Mouse (Mus musculus): Measurements from ENCODE around the gene Kirrel. TPM values are rescaled to one million over a fixed set of nuclear protein-coding genes. Genes with fewer than 3 reads are reported as not detected.

The Kirrel gene
- 12.0 and 13.4 TPM in 2 replicates for polyA plus RNA-seq (2014; fragmentation: Nextera tagmentation; extraction: Ambion mirVana)

- Histone ChIP-seq H3K4me2 (ENCODE audit: low read depth, low read length) (peak within 1 kb of the TSS; percentile 86), H3K9ac (replicated peaks; ENCODE audit: low read length) (peak within 1 kb of the TSS; percentile 89), H3K27ac (replicated peaks; ENCODE audit: low read depth, low read length) (peak within 1 kb of the TSS; percentile 80), H3K27me3 (ENCODE audit: control insufficient read depth, insufficient read depth, low read length) (no peaks in the 10 kb centered on the region), H3K4me1 (ENCODE audit: control insufficient read depth, insufficient read depth, low read length) (peaks cover 9% of the 10 kb centered on the region), H3K9me3 (replicated peaks; ENCODE audit: control insufficient read depth, low read length) (no peaks in the 10 kb centered on the region), H3K4me3 (ENCODE audit: low read depth, low read length) (peak within 1 kb of the TSS; percentile 59), H3K36me3 (replicated peaks; ENCODE audit: control insufficient read depth, insufficient read depth, low read depth, low read length) (no peaks in the 10 kb centered on the region)
- ATAC-seq (replicated peaks; ENCODE audit: insufficient number of reproducible peaks, low FRiP score, low TSS enrichment, low read depth) (peak; percentile 87), DNase-seq (ENCODE audit: low spot score) (peak; percentile 92)
- under 1% methylated on average over 45 of the region's 45 CpGs for WGBS
Measured at GRCm38 (mm10) chr3:87174096-87174768, at the start of gene Kirrel. Gene Kirrel, minus strand, starts transcription at chr3:87174747.

DNA sequence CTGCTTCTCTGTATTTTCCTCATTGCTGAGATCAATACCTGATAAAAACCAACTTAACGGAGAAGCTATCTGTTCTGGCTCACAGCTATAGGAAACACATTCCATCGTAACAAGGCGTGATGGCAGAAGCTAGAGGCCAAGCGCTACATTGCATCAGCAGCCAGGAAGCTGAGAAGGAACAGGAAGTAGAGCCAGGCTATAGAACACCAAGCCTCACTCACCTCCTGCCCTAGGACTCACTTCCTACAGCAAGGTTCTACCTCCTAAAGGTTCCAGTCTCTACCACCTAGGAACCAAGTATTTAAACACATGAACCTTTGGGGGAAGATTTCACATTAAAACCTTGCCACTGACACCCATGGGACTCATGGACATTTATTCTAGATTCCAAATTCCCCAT is 49.1 kb upstream of the Kirrel start:
- Histone ChIP-seq H3K27me3 (ENCODE audit: control insufficient read depth, insufficient read depth, low read length) (no peaks in the 10 kb centered on the region), H3K9ac (replicated peaks; ENCODE audit: low read length) (no peak overlapping the region), H3K4me2 (ENCODE audit: low read depth, low read length) (no peak overlapping the region), H3K36me3 (replicated peaks; ENCODE audit: control insufficient read depth, insufficient read depth, low read depth, low read length) (no peaks in the 10 kb centered on the region), H3K4me3 (ENCODE audit: low read depth, low read length) (no peak overlapping the region), H3K9me3 (replicated peaks; ENCODE audit: control insufficient read depth, low read length) (no peaks in the 10 kb centered on the region), H3K27ac (replicated peaks; ENCODE audit: low read depth, low read length) (no peak overlapping the region), H3K4me1 (ENCODE audit: control insufficient read depth, insufficient read depth, low read length) (no peaks in the 10 kb centered on the region)
- no peak for ATAC-seq (replicated peaks; ENCODE audit: insufficient number of reproducible peaks, low FRiP score, low TSS enrichment, low read depth)
- WGBS, result 86% methylated on average over 4 of the region's 4 CpGs
- no peak for DNase-seq (ENCODE audit: low spot score)

DNA sequence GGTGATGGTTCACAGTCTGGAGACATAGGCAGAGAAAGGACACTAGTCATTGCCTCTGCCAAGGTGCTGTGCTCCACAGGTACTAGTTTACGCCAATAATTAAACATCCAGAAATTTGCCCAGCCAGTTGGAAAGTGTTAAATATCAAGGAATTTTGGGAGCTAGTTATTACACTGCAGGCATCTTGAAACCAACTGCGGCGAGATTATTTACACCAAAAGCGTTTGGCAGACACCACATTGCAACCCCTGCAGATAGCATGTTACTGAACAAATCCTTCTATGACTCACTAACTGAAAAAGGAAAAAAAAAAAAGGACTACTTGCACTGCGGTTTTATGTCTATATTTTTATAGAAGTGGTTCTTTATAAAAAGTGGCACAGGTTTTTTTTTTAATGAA is 47.8 kb upstream of the Kirrel start:
- Histone ChIP-seq H3K9ac (replicated peaks; ENCODE audit: low read length) (no peak overlapping the region), H3K27ac (replicated peaks; ENCODE audit: low read depth, low read length) (no peak overlapping the region), H3K9me3 (replicated peaks; ENCODE audit: control insufficient read depth, low read length) (no peaks in the 10 kb centered on the region), H3K4me1 (ENCODE audit: control insufficient read depth, insufficient read depth, low read length) (no peaks in the 10 kb centered on the region), H3K4me2 (ENCODE audit: low read depth, low read length) (no peak overlapping the region), H3K4me3 (ENCODE audit: low read depth, low read length) (no peak overlapping the region), H3K27me3 (ENCODE audit: control insufficient read depth, insufficient read depth, low read length) (no peaks in the 10 kb centered on the region), H3K36me3 (replicated peaks; ENCODE audit: control insufficient read depth, insufficient read depth, low read depth, low read length) (no peaks in the 10 kb centered on the region)
- WGBS, result 89% methylated on average over 5 of the region's 5 CpGs
- ATAC-seq (replicated peaks; ENCODE audit: insufficient number of reproducible peaks, low FRiP score, low TSS enrichment, low read depth) (no peak), DNase-seq (ENCODE audit: low spot score) (no peak)

- no peak overlapping the region for H3K9ac ChIP-seq (replicated peaks; ENCODE audit: low read length)
- ATAC-seq (replicated peaks; ENCODE audit: insufficient number of reproducible peaks, low FRiP score, low TSS enrichment, low read depth), result no peak
- WGBS, result 76% methylated on average over 11 of the region's 11 CpGs
Measured at GRCm38 (mm10) chr3:87215176-87215575, 40.6 kb upstream of the Kirrel start.

DNA sequence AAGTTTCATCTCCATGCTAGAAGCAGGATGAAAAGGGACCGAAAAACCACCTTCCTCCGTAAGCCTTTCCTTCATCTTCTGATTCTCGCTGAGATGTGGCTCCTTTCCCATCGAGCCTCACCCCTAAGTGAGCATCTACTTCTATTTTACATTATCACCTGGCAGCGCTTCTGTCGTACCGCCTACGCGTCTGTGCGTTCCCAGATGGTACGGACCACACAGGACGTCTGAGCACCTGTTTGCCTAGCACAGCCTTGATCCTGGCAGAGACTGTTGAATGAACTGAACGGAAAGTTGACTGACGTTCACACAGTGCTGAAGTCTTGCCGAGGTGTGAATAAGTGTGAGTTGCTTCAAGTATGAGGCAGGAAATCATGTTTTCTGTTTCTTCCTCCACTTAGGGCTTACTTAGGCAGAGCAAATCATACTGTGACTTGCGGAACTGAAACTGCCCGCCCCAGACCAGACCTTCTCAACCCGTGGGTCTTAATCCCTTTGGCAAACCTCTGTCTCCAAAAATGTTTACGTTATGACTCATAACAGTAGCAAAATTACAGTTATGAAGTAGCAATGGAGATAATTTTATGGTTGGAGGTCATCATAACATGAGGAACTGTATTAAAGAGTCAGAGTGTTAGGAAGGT is 39.8 kb upstream of the Kirrel start:
- H3K4me3 ChIP-seq (ENCODE audit: low read depth, low read length), result no peak overlapping the region
- no peaks in the 10 kb centered on the region for H3K36me3 ChIP-seq (replicated peaks; ENCODE audit: control insufficient read depth, insufficient read depth, low read depth, low read length)
- H3K9me3 ChIP-seq (replicated peaks; ENCODE audit: control insufficient read depth, low read length), result no peaks in the 10 kb centered on the region
- no peaks in the 10 kb centered on the region for H3K27me3 ChIP-seq (ENCODE audit: control insufficient read depth, insufficient read depth, low read length)
- 92% methylated on average over 19 of the region's 19 CpGs for WGBS
- ATAC-seq (replicated peaks; ENCODE audit: insufficient number of reproducible peaks, low FRiP score, low TSS enrichment, low read depth) (no peak), DNase-seq (ENCODE audit: low spot score) (no peak)
- H3K9ac ChIP-seq (replicated peaks; ENCODE audit: low read length), result no peak overlapping the region
- no peak overlapping the region for H3K27ac ChIP-seq (replicated peaks; ENCODE audit: low read depth, low read length)
- H3K4me1 ChIP-seq (ENCODE audit: control insufficient read depth, insufficient read depth, low read length), result no peaks in the 10 kb centered on the region
- H3K4me2 ChIP-seq (ENCODE audit: low read depth, low read length), result no peak overlapping the region

More at GRCm38 (mm10) chr3:87215176-87215575, 40.6 kb upstream of the Kirrel start:
- Histone ChIP-seq H3K27me3 (ENCODE audit: control insufficient read depth, insufficient read depth, low read length) (no peaks in the 10 kb centered on the region), H3K4me1 (ENCODE audit: control insufficient read depth, insufficient read depth, low read length) (no peaks in the 10 kb centered on the region), H3K27ac (replicated peaks; ENCODE audit: low read depth, low read length) (no peak overlapping the region), H3K9me3 (replicated peaks; ENCODE audit: control insufficient read depth, low read length) (no peaks in the 10 kb centered on the region), H3K4me3 (ENCODE audit: low read depth, low read length) (no peak overlapping the region), H3K4me2 (ENCODE audit: low read depth, low read length) (no peak overlapping the region), H3K36me3 (replicated peaks; ENCODE audit: control insufficient read depth, insufficient read depth, low read depth, low read length) (no peaks in the 10 kb centered on the region)
- no peak for DNase-seq (ENCODE audit: low spot score)

- no peaks in the 10 kb centered on the region for H3K9me3 ChIP-seq (replicated peaks; ENCODE audit: control insufficient read depth, low read length)
- WGBS, result 74% methylated on average over 5 of the region's 5 CpGs
Measured at GRCm38 (mm10) chr3:87206336-87207075, 32.0 kb upstream of the Kirrel start.

DNA sequence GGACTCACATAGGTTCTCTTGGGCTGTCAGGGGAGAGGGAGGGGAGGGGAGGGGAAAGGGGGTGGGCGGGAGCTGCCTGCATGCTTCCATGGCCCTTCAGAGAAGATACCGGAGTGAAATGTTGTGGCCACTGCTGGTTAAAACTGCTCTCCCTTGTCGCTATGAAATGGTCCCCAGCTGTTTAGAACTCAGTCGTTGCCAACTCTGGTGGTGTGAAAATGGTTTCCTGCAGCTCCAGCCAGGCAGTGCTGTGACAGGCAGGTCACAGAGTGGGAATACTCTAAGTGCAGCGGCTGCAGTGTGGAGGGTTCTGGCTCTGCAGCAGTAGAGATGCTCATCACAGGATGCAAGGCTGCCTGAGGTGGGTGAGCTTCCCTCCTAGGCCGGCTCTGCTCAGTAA is 22.1 kb upstream of the Kirrel start:
- H3K4me1 ChIP-seq (ENCODE audit: control insufficient read depth, insufficient read depth, low read length), result no peaks in the 10 kb centered on the region
- no peak for ATAC-seq (replicated peaks; ENCODE audit: insufficient number of reproducible peaks, low FRiP score, low TSS enrichment, low read depth)

More at GRCm38 (mm10) chr3:87206336-87207075, 32.0 kb upstream of the Kirrel start:
- Histone ChIP-seq H3K27me3 (ENCODE audit: control insufficient read depth, insufficient read depth, low read length) (no peaks in the 10 kb centered on the region), H3K4me3 (ENCODE audit: low read depth, low read length) (no peak overlapping the region), H3K4me1 (ENCODE audit: control insufficient read depth, insufficient read depth, low read length) (no peaks in the 10 kb centered on the region), H3K4me2 (ENCODE audit: low read depth, low read length) (no peak overlapping the region), H3K9ac (replicated peaks; ENCODE audit: low read length) (no peak overlapping the region), H3K27ac (replicated peaks; ENCODE audit: low read depth, low read length) (no peak overlapping the region), H3K36me3 (replicated peaks; ENCODE audit: control insufficient read depth, insufficient read depth, low read depth, low read length) (no peaks in the 10 kb centered on the region)
- no peak for DNase-seq (ENCODE audit: low spot score)
- no peak for ATAC-seq (replicated peaks; ENCODE audit: insufficient number of reproducible peaks, low FRiP score, low TSS enrichment, low read depth)

DNA sequence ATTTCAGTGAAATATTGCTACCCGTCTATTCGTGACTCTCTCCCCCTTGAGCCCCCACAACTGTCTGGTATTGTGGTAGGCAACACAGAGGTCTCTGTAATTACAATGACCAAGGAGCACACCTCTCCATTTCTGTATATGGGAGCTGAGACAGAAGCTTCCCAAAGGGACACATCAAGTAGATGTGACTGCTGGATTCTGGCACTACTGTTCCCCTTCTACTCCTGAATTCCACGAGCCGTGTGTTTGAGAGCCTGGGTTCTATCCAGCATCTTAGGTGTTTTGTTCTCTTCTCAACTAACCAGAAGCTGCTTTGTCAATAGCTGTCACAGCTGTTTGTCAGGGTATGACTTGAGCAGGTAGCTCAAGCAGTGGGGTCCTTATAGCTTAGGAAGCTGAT is 20.5 kb upstream of the Kirrel start:
- WGBS, result 88% methylated on average over 4 of the region's 4 CpGs
- no peaks in the 10 kb centered on the region for H3K9me3 ChIP-seq (replicated peaks; ENCODE audit: control insufficient read depth, low read length)

More for the DNA sequence above, 22.1 kb upstream of the Kirrel start:
- Histone ChIP-seq H3K27me3 (ENCODE audit: control insufficient read depth, insufficient read depth, low read length) (no peaks in the 10 kb centered on the region), H3K9ac (replicated peaks; ENCODE audit: low read length) (no peak overlapping the region), H3K27ac (replicated peaks; ENCODE audit: low read depth, low read length) (no peak overlapping the region), H3K36me3 (replicated peaks; ENCODE audit: control insufficient read depth, insufficient read depth, low read depth, low read length) (no peaks in the 10 kb centered on the region), H3K4me3 (ENCODE audit: low read depth, low read length) (no peak overlapping the region), H3K9me3 (replicated peaks; ENCODE audit: control insufficient read depth, low read length) (no peaks in the 10 kb centered on the region), H3K4me2 (ENCODE audit: low read depth, low read length) (no peak overlapping the region)
- no peak for DNase-seq (ENCODE audit: low spot score)
- WGBS, result 39% methylated on average over 6 of the region's 6 CpGs

More for the DNA sequence above, 20.5 kb upstream of the Kirrel start:
- DNase-seq (ENCODE audit: low spot score), result no peak
- no peaks in the 10 kb centered on the region for H3K4me1 ChIP-seq (ENCODE audit: control insufficient read depth, insufficient read depth, low read length)
- H3K4me3 ChIP-seq (ENCODE audit: low read depth, low read length), result no peak overlapping the region
- no peak overlapping the region for H3K27ac ChIP-seq (replicated peaks; ENCODE audit: low read depth, low read length)
- no peak overlapping the region for H3K9ac ChIP-seq (replicated peaks; ENCODE audit: low read length)
- no peak overlapping the region for H3K4me2 ChIP-seq (ENCODE audit: low read depth, low read length)
- ATAC-seq (replicated peaks; ENCODE audit: insufficient number of reproducible peaks, low FRiP score, low TSS enrichment, low read depth), result no peak
- H3K36me3 ChIP-seq (replicated peaks; ENCODE audit: control insufficient read depth, insufficient read depth, low read depth, low read length), result no peaks in the 10 kb centered on the region
- H3K27me3 ChIP-seq (ENCODE audit: control insufficient read depth, insufficient read depth, low read length), result no peaks in the 10 kb centered on the region
